Mouse (Mus musculus): ENCODE data around the gene Ap2a2. TPM values are rescaled to one million over a fixed set of nuclear protein-coding genes. Genes with fewer than 3 reads are reported as not detected.
A peak's percentile ranks its signal among the peaks of the same experiment; 100 is the strongest.

Ap2a2 gene
- polyA plus RNA-seq, 1 experiment from 2014 or later: 68.8 TPM

- ATAC-seq (replicated peaks; ENCODE audit: insufficient number of reproducible peaks, low FRiP score, low TSS enrichment, low read depth) (no peak), DNase-seq (ENCODE audit: low spot score) (no peak)
- no peaks in the 10 kb centered on the region for H3K4me1 ChIP-seq (ENCODE audit: control insufficient read depth, insufficient read depth, low read length)
- 82% methylated on average over 4 of the region's 4 CpGs for WGBS
- no peaks in the 10 kb centered on the region for H3K27me3 ChIP-seq (ENCODE audit: control insufficient read depth, insufficient read depth, low read length)
- no peak overlapping the region for H3K9ac ChIP-seq (replicated peaks; ENCODE audit: low read length)
- H3K36me3 ChIP-seq (replicated peaks; ENCODE audit: control insufficient read depth, insufficient read depth, low read depth, low read length): no peaks in the 10 kb centered on the region
- H3K4me2 ChIP-seq (ENCODE audit: low read depth, low read length): no peak overlapping the region
- no peak overlapping the region for H3K27ac ChIP-seq (replicated peaks; ENCODE audit: low read depth, low read length)
- H3K9me3 ChIP-seq (replicated peaks; ENCODE audit: control insufficient read depth, low read length): no peaks in the 10 kb centered on the region
- H3K4me3 ChIP-seq (ENCODE audit: low read depth, low read length): no peak overlapping the region
Observed at GRCm38 (mm10) chr7:141544654-141545053, 17.3 kb upstream of the Ap2a2 start.

DNA sequence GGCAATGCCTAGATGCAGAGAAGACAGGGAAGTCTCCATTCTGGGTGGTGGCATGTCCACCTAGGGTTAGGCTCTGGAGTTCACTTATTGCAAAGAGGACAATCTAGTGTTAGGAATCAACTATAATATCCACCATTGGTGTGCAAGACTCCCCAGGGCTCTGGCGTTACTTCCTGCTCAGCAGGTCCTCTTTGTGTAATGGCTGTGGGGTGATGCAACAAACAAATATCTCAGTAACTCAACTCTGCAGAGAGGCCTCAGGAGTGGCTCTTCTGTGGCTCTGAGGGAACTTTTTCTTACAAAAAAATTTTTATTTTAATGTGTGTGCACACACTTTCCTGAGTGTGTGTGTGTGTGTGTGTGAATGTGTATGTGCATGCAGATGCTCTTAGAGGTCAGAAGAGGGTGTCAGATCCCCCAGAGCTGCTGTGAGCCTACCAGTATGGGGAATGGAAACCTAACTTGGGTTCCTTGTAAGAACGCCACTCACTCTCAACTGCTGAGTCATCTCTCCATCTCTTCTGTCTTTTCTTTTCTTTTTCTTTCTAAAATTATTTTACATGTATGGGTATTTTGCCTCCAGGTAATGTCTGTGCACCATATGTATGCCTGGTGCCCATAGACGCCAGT lies 12.4 kb upstream of the Ap2a2 start:
- H3K36me3 ChIP-seq (replicated peaks; ENCODE audit: control insufficient read depth, insufficient read depth, low read depth, low read length): no peaks in the 10 kb centered on the region
- no peak overlapping the region for H3K4me2 ChIP-seq (ENCODE audit: low read depth, low read length)
- no peaks in the 10 kb centered on the region for H3K27me3 ChIP-seq (ENCODE audit: control insufficient read depth, insufficient read depth, low read length)
- no peak for DNase-seq (ENCODE audit: low spot score)
- 86% methylated on average over 3 of the region's 3 CpGs for WGBS
- no peaks in the 10 kb centered on the region for H3K4me1 ChIP-seq (ENCODE audit: control insufficient read depth, insufficient read depth, low read length)
- H3K9ac ChIP-seq (replicated peaks; ENCODE audit: low read length): no peak overlapping the region
- ATAC-seq (replicated peaks; ENCODE audit: insufficient number of reproducible peaks, low FRiP score, low TSS enrichment, low read depth): no peak
- H3K4me3 ChIP-seq (ENCODE audit: low read depth, low read length): no peak overlapping the region
- no peak overlapping the region for H3K27ac ChIP-seq (replicated peaks; ENCODE audit: low read depth, low read length)
- H3K9me3 ChIP-seq (replicated peaks; ENCODE audit: control insufficient read depth, low read length): no peaks in the 10 kb centered on the region

DNA sequence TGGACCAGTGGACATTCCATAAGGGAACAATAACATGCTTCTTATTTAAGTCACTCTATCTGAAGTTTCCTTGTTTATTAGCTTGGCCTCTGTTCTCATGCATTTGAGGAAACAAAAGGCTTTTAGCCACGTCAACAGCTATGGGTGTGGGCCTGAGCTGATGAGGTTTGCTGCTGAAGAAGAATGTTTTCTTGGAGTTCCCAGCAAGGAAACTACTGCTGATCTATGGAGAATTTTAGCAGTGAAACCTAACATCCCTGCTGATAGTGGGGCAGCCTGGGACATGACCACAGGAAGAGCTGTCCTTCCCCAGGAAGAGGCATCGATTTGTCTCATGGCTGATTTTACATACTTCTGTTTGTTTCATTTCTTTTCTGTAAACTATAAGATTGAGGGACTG lies 11.5 kb upstream of the Ap2a2 start:
- Histone ChIP-seq H3K4me3 (ENCODE audit: low read depth, low read length) (no peak overlapping the region), H3K27ac (replicated peaks; ENCODE audit: low read depth, low read length) (no peak overlapping the region), H3K4me1 (ENCODE audit: control insufficient read depth, insufficient read depth, low read length) (no peaks in the 10 kb centered on the region), H3K27me3 (ENCODE audit: control insufficient read depth, insufficient read depth, low read length) (no peaks in the 10 kb centered on the region), H3K4me2 (ENCODE audit: low read depth, low read length) (no peak overlapping the region), H3K9ac (replicated peaks; ENCODE audit: low read length) (no peak overlapping the region), H3K9me3 (replicated peaks; ENCODE audit: control insufficient read depth, low read length) (no peaks in the 10 kb centered on the region), H3K36me3 (replicated peaks; ENCODE audit: control insufficient read depth, insufficient read depth, low read depth, low read length) (no peaks in the 10 kb centered on the region)
- ATAC-seq (replicated peaks; ENCODE audit: insufficient number of reproducible peaks, low FRiP score, low TSS enrichment, low read depth): no peak
- WGBS: 83% methylated on average over 2 of the region's 2 CpGs
- DNase-seq (ENCODE audit: low spot score): no peak

GRCm38 (mm10) chr7:141558329-141558776 lies 3.6 kb upstream of the Ap2a2 start:
- DNase-seq (ENCODE audit: low spot score): no peak
- WGBS: 76% methylated on average over 4 of the region's 4 CpGs
- Histone ChIP-seq H3K9ac (replicated peaks; ENCODE audit: low read length) (no peak overlapping the region), H3K27ac (replicated peaks; ENCODE audit: low read depth, low read length) (no peak overlapping the region), H3K4me3 (ENCODE audit: low read depth, low read length) (no peak overlapping the region), H3K27me3 (ENCODE audit: control insufficient read depth, insufficient read depth, low read length) (no peaks in the 10 kb centered on the region), H3K9me3 (replicated peaks; ENCODE audit: control insufficient read depth, low read length) (no peaks in the 10 kb centered on the region), H3K36me3 (replicated peaks; ENCODE audit: control insufficient read depth, insufficient read depth, low read depth, low read length) (no peaks in the 10 kb centered on the region), H3K4me2 (ENCODE audit: low read depth, low read length) (no peak overlapping the region), H3K4me1 (ENCODE audit: control insufficient read depth, insufficient read depth, low read length) (0 out of 2 replicates have a peak, but pooled peaks cover 2% of the 10 kb centered on the region)
- ATAC-seq (replicated peaks; ENCODE audit: insufficient number of reproducible peaks, low FRiP score, low TSS enrichment, low read depth): no peak

DNA sequence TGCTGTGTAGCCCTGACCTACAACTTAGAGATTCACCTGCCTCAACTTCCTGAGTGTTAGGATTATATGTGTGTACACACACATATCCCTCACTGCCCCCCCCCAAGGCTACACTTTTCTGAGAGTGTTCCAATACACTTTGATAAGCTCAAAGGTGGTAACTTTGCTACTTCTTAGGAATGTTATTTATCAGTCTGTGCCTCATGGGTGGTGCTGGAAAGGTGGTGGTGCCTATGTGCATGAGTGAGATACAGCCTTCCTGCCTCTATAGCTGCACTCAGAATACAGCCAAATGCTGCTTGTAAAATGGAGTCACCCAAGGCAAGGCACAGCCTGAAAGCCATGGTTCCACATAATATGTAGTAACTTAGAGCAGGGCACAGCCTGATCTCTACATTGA lies 3.0 kb upstream of the Ap2a2 start:
- Histone ChIP-seq H3K9me3 (replicated peaks; ENCODE audit: control insufficient read depth, low read length) (no peaks in the 10 kb centered on the region), H3K9ac (replicated peaks; ENCODE audit: low read length) (no peak overlapping the region), H3K4me3 (ENCODE audit: low read depth, low read length) (no peak overlapping the region), H3K4me2 (ENCODE audit: low read depth, low read length) (no peak overlapping the region), H3K4me1 (ENCODE audit: control insufficient read depth, insufficient read depth, low read length) (0 out of 2 replicates have a peak, but pooled peaks cover 2% of the 10 kb centered on the region), H3K27me3 (ENCODE audit: control insufficient read depth, insufficient read depth, low read length) (no peaks in the 10 kb centered on the region), H3K27ac (replicated peaks; ENCODE audit: low read depth, low read length) (no peak overlapping the region), H3K36me3 (replicated peaks; ENCODE audit: control insufficient read depth, insufficient read depth, low read depth, low read length) (no peaks in the 10 kb centered on the region)
- no peak for ATAC-seq (replicated peaks; ENCODE audit: insufficient number of reproducible peaks, low FRiP score, low TSS enrichment, low read depth)
- no peak for DNase-seq (ENCODE audit: low spot score)

GRCm38 (mm10) chr7:141559726-141560325 lies 2.1 kb upstream of the Ap2a2 start:
- Histone ChIP-seq H3K27ac (replicated peaks; ENCODE audit: low read depth, low read length) (no peak overlapping the region), H3K36me3 (replicated peaks; ENCODE audit: control insufficient read depth, insufficient read depth, low read depth, low read length) (no peaks in the 10 kb centered on the region), H3K9me3 (replicated peaks; ENCODE audit: control insufficient read depth, low read length) (no peaks in the 10 kb centered on the region), H3K27me3 (ENCODE audit: control insufficient read depth, insufficient read depth, low read length) (no peaks in the 10 kb centered on the region), H3K4me1 (ENCODE audit: control insufficient read depth, insufficient read depth, low read length) (0 out of 2 replicates have a peak, but pooled peaks cover 2% of the 10 kb centered on the region), H3K4me2 (ENCODE audit: low read depth, low read length) (no peak overlapping the region), H3K4me3 (ENCODE audit: low read depth, low read length) (no peak overlapping the region), H3K9ac (replicated peaks; ENCODE audit: low read length) (no peak overlapping the region)
- WGBS: 76% methylated on average over 2 of the region's 2 CpGs
- DNase-seq (ENCODE audit: low spot score) (no peak), ATAC-seq (replicated peaks; ENCODE audit: insufficient number of reproducible peaks, low FRiP score, low TSS enrichment, low read depth) (no peak)

DNA sequence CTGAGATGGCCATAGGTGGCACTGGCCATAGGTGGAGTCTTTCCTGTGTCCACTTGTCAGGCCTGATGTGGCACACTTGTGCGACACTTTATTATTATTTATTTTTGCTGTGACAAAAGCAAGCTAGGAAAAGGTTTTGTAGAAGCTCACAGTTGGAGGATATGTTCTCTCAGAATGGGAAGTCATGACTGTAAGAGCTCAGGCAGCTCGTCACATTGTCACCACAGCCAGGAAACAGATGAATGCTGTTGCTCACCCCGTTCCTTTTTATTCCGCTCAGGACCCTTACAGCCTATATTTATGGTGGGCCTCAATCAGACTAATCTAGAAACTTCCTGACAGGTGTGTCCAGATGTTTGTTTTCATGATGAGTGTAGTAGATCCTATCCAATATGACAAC lies 1.5 kb upstream of the Ap2a2 start:
- Histone ChIP-seq H3K36me3 (replicated peaks; ENCODE audit: control insufficient read depth, insufficient read depth, low read depth, low read length) (no peaks in the 10 kb centered on the region), H3K27me3 (ENCODE audit: control insufficient read depth, insufficient read depth, low read length) (no peaks in the 10 kb centered on the region), H3K27ac (replicated peaks; ENCODE audit: low read depth, low read length) (no peak overlapping the region), H3K9me3 (replicated peaks; ENCODE audit: control insufficient read depth, low read length) (no peaks in the 10 kb centered on the region), H3K4me1 (ENCODE audit: control insufficient read depth, insufficient read depth, low read length) (0 out of 2 replicates have a peak, but pooled peaks cover 2% of the 10 kb centered on the region), H3K4me2 (ENCODE audit: low read depth, low read length) (no peak overlapping the region), H3K4me3 (ENCODE audit: low read depth, low read length) (no peak overlapping the region), H3K9ac (replicated peaks; ENCODE audit: low read length) (no peak overlapping the region)
- DNase-seq (ENCODE audit: low spot score): no peak
- no peak for ATAC-seq (replicated peaks; ENCODE audit: insufficient number of reproducible peaks, low FRiP score, low TSS enrichment, low read depth)
- WGBS: 87% methylated on average over 4 of the region's 4 CpGs

- Histone ChIP-seq H3K9me3 (replicated peaks; ENCODE audit: control insufficient read depth, low read length) (no peaks in the 10 kb centered on the region), H3K9ac (replicated peaks; ENCODE audit: low read length) (peak overlapping the region; percentile 92), H3K27ac (replicated peaks; ENCODE audit: low read depth, low read length) (peak overlapping the region; percentile 61), H3K4me2 (ENCODE audit: low read depth, low read length) (peak overlapping the region; percentile 81), H3K4me3 (ENCODE audit: low read depth, low read length) (peak overlapping the region; percentile 99), H3K4me1 (ENCODE audit: control insufficient read depth, insufficient read depth, low read length) (0 out of 2 replicates have a peak, but pooled peaks cover 2% of the 10 kb centered on the region), H3K27me3 (ENCODE audit: control insufficient read depth, insufficient read depth, low read length) (no peaks in the 10 kb centered on the region), H3K36me3 (replicated peaks; ENCODE audit: control insufficient read depth, insufficient read depth, low read depth, low read length) (no peaks in the 10 kb centered on the region)
- under 1% methylated on average over 33 of the region's 33 CpGs for WGBS
- DNase-seq (ENCODE audit: low spot score) (no peak), ATAC-seq (replicated peaks; ENCODE audit: insufficient number of reproducible peaks, low FRiP score, low TSS enrichment, low read depth) (peak; percentile 69)
Observed at GRCm38 (mm10) chr7:141562421-141562851, 463 bp downstream of the Ap2a2 start.
